In genomic region chr4:136302462-136302861, GRCm38 (mm10) we compare ENCODE assay signal across 27 mouse cellular contexts. TPM values are rescaled to one million over a fixed set of nuclear protein-coding genes. Genes with fewer than 3 reads are reported as not detected.
DNase-seq lines count a peak whose midpoint lies in the region; ATAC-seq and TF ChIP-seq lines count a peak whose summit lies in the region.
"Had no signal": no experiment of that assay in that cellular context is flagged by ENCODE, and none has a peak within 500 bp of the region (broad histone marks: within the 10 kb centered on the region; RNA-seq: fewer than 3 reads in every experiment).

No protein-coding gene starts in this region.

- peak; percentile 57 for DNase-seq in liver, adult 2 months (ENCODE audit: extremely low read depth, low read depth, low spot score)
- DNase-seq in liver, embryonic 11.5 days (ENCODE audit: low spot score): no peak
- DNase-seq in yolk sac, embryonic 10.5 days (ENCODE audit: low spot score): peak; percentile 24
- DNase-seq in heart, adult 11 months: no peak
- DNase-seq: adrenal gland, adult 2 months; adrenal gland, postnatal 14 days; B cell, adult 2 months; cerebellum, adult 11 months; cerebellum, adult 8-10 months; cerebellum, postnatal 10 days; cerebellum, postnatal 36 days; gastrocnemius, postnatal 10 days; gastrocnemius, postnatal 36 days had no signal

- H3K27ac ChIP-seq in liver, adult 2 months (replicated peaks; ENCODE audit: insufficient read depth, low read depth, low read length): no peak overlapping the region
- no peak overlapping the region for H3K27ac ChIP-seq in liver, embryonic 11.5 days (ENCODE audit: low read depth, low read length)
- H3K27ac ChIP-seq in intestine, embryonic 15.5 days: no peak overlapping the region
- peak overlapping the region; percentile 23; the same call in 1 of the 2 replicates for H3K27ac ChIP-seq in intestine, postnatal 0 days (ENCODE audit: low read depth, low read length)
- H3K27ac ChIP-seq in hindbrain, embryonic 16.5 days (ENCODE audit: low read depth, low read length): no peak overlapping the region
- H3K27ac ChIP-seq: forebrain, embryonic 10.5 days; forebrain, embryonic 13.5 days; hindbrain, embryonic 12.5 days; hindbrain, embryonic 15.5 days had no signal

- no peaks in the 10 kb centered on the region; the same call in 1 of the 2 replicates for H3K4me1 ChIP-seq in liver, adult 2 months (ENCODE audit: control insufficient read depth, insufficient read depth, low read length)
- no peaks in the 10 kb centered on the region for H3K4me1 ChIP-seq in liver, embryonic 11.5 days (replicated peaks; ENCODE audit: control insufficient read depth, insufficient read depth, low read length)
- no peaks in the 10 kb centered on the region; the same call in 1 of the 2 replicates for H3K4me1 ChIP-seq in intestine, embryonic 15.5 days (replicated peaks)
- no peaks in the 10 kb centered on the region for H3K4me1 ChIP-seq in intestine, postnatal 0 days (replicated peaks; ENCODE audit: control insufficient read depth, insufficient read depth, low read length)
- H3K4me1 ChIP-seq in hindbrain, embryonic 16.5 days (ENCODE audit: control insufficient read depth, insufficient read depth, low read depth, low read length): no peaks in the 10 kb centered on the region
- H3K4me1 ChIP-seq: forebrain, embryonic 10.5 days; forebrain, embryonic 13.5 days; hindbrain, embryonic 12.5 days; hindbrain, embryonic 15.5 days had no signal

- no peaks in the 10 kb centered on the region for H3K27me3 ChIP-seq in liver, adult 2 months (ENCODE audit: control insufficient read depth, insufficient read depth, low read length)
- peaks cover 10% of the 10 kb centered on the region for H3K27me3 ChIP-seq in liver, embryonic 11.5 days (replicated peaks; ENCODE audit: control insufficient read depth, insufficient read depth, low read length)
- no peaks in the 10 kb centered on the region for H3K27me3 ChIP-seq in intestine, embryonic 15.5 days (replicated peaks)
- H3K27me3 ChIP-seq in intestine, postnatal 0 days (replicated peaks; ENCODE audit: control insufficient read depth, insufficient read depth, low read length): no peaks in the 10 kb centered on the region
- no peaks in the 10 kb centered on the region for H3K27me3 ChIP-seq in hindbrain, embryonic 16.5 days (replicated peaks; ENCODE audit: control insufficient read depth, insufficient read depth, low read length)
- H3K27me3 ChIP-seq: forebrain, embryonic 13.5 days; hindbrain, embryonic 12.5 days; hindbrain, embryonic 15.5 days; Patski had no signal

- H3K4me2 ChIP-seq in liver, embryonic 11.5 days: no peak overlapping the region
- no peak overlapping the region for H3K4me2 ChIP-seq in intestine, embryonic 15.5 days (replicated peaks)
- H3K4me2 ChIP-seq in intestine, postnatal 0 days (replicated peaks; ENCODE audit: low read depth): no peak overlapping the region
- no peak overlapping the region for H3K4me2 ChIP-seq in hindbrain, embryonic 16.5 days (ENCODE audit: low read length)
- H3K4me2 ChIP-seq: forebrain, embryonic 13.5 days; heart, embryonic 11.5 days; hindbrain, embryonic 12.5 days; hindbrain, embryonic 15.5 days had no signal

- H3K79me2 ChIP-seq in liver, adult 2 months (ENCODE audit: control insufficient read depth, insufficient read depth, low read length): no peaks in the 10 kb centered on the region

- no peak for TF ChIP-seq CTCF in liver, adult 2 months (IDR thresholded peaks at IDR 0.05; ENCODE audit: low read depth, low read length)
- TF ChIP-seq CTCF in intestine, postnatal 0 days (IDR thresholded peaks at IDR 0.05; ENCODE audit: low read depth): no peak

- no peaks in the 10 kb centered on the region for H3K36me3 ChIP-seq in liver, adult 2 months (ENCODE audit: control insufficient read depth, insufficient read depth, low read length)
- H3K36me3 ChIP-seq in liver, embryonic 11.5 days (ENCODE audit: control insufficient read depth, insufficient read depth, low read length): no peaks in the 10 kb centered on the region
- no peaks in the 10 kb centered on the region for H3K36me3 ChIP-seq in intestine, embryonic 15.5 days
- no peaks in the 10 kb centered on the region for H3K36me3 ChIP-seq in intestine, postnatal 0 days (ENCODE audit: control insufficient read depth, insufficient read depth)
- H3K36me3 ChIP-seq in hindbrain, embryonic 16.5 days (ENCODE audit: control insufficient read depth, insufficient read depth, low read length): no peaks in the 10 kb centered on the region
- H3K36me3 ChIP-seq: forebrain, embryonic 10.5 days; G1E; hindbrain, embryonic 12.5 days; hindbrain, embryonic 15.5 days had no signal

- no peak for TF ChIP-seq POLR2A in liver, adult 2 months (IDR thresholded peaks at IDR 0.05; ENCODE audit: extremely low read depth, insufficient read depth, low read length)

- ATAC-seq in liver, embryonic 11.5 days (replicated peaks; ENCODE audit: low FRiP score): no peak
- ATAC-seq in intestine, embryonic 15.5 days: peak; percentile 86
- ATAC-seq in intestine, postnatal 0 days: peak; percentile 73
- ATAC-seq in hindbrain, embryonic 16.5 days: no peak
- ATAC-seq: forebrain, embryonic 13.5 days; forebrain, embryonic 16.5 days; Patski had no signal

- no peak overlapping the region for H3K9ac ChIP-seq in liver, adult 2 months (ENCODE audit: low read depth, low read length)
- H3K9ac ChIP-seq in liver, embryonic 11.5 days (ENCODE audit: low read depth, low read length): no peak overlapping the region
- no peak overlapping the region for H3K9ac ChIP-seq in intestine, embryonic 15.5 days
- no peak overlapping the region for H3K9ac ChIP-seq in intestine, postnatal 0 days (ENCODE audit: low read depth, low read length)
- no peak overlapping the region for H3K9ac ChIP-seq in hindbrain, embryonic 16.5 days (ENCODE audit: low read depth, low read length)
- H3K9ac ChIP-seq: forebrain, embryonic 13.5 days; hindbrain, embryonic 12.5 days; hindbrain, embryonic 15.5 days had no signal

- no peaks in the 10 kb centered on the region; the same call in 1 of the 2 replicates for H3K9me3 ChIP-seq in liver, embryonic 11.5 days (ENCODE audit: control insufficient read depth, low read length)
- no peaks in the 10 kb centered on the region for H3K9me3 ChIP-seq in intestine, embryonic 15.5 days
- no peaks in the 10 kb centered on the region for H3K9me3 ChIP-seq in intestine, postnatal 0 days (ENCODE audit: control insufficient read depth)
- H3K9me3 ChIP-seq in hindbrain, embryonic 16.5 days (ENCODE audit: control insufficient read depth, low read length): no peaks in the 10 kb centered on the region
- H3K9me3 ChIP-seq: forebrain, embryonic 10.5 days; forebrain, embryonic 13.5 days; G1E; hindbrain, embryonic 12.5 days; hindbrain, embryonic 15.5 days had no signal

- 12% methylated on average over 4 of the region's 4 CpGs for WGBS in liver, adult 2 months
- WGBS in liver, embryonic 11.5 days: 49% methylated on average over 4 of the region's 4 CpGs
- 43% methylated on average over 4 of the region's 4 CpGs for WGBS in intestine, embryonic 15.5 days
- WGBS in intestine, postnatal 0 days: 33% methylated on average over 4 of the region's 4 CpGs
- 84% methylated on average over 4 of the region's 4 CpGs for WGBS in hindbrain, embryonic 16.5 days

- no peak overlapping the region for H3K4me3 ChIP-seq in liver, adult 2 months (ENCODE audit: insufficient read depth, low read depth, low read length)
- H3K4me3 ChIP-seq in liver, embryonic 11.5 days (ENCODE audit: low read depth, low read length): no peak overlapping the region
- no peak overlapping the region for H3K4me3 ChIP-seq in intestine, embryonic 15.5 days (replicated peaks)
- no peak overlapping the region for H3K4me3 ChIP-seq in intestine, postnatal 0 days (ENCODE audit: low read depth, low read length)
- no peak overlapping the region for H3K4me3 ChIP-seq in hindbrain, embryonic 16.5 days (ENCODE audit: low read length)
- H3K4me3 ChIP-seq: forebrain, embryonic 10.5 days; forebrain, embryonic 13.5 days; hindbrain, embryonic 12.5 days; hindbrain, embryonic 15.5 days had no signal

RNA-seq across cellular contexts. Expression of gene Hnrnpr, which starts 8.3 kb away (rescaled TPM):
- total RNA-seq in liver, adult 2 months (2014; rRNA removed): 16.7 and 22.9 TPM in 2 replicates
- 5.0 and 5.7 TPM in 2 replicates for polyA plus RNA-seq in liver, adult 2 months (2012; rRNA removed)
- 99.3 and 101 TPM in 2 replicates for polyA plus RNA-seq in liver, embryonic 11.5 days (2014; fragmentation: Nextera tagmentation; extraction: Ambion mirVana)
- 128 and 129 TPM in 2 replicates for polyA plus RNA-seq in intestine, embryonic 15.5 days (2015; fragmentation: Nextera tagmentation; extraction: Ambion mirVana)
- 47.9 and 51.4 TPM in 2 replicates for polyA plus RNA-seq in intestine, postnatal 0 days (2015; fragmentation: Nextera tagmentation; extraction: Ambion mirVana)
- 166 and 174 TPM in 2 replicates for polyA plus RNA-seq in hindbrain, embryonic 16.5 days (2015; fragmentation: Nextera tagmentation; extraction: Ambion mirVana)

RNA-seq across cellular contexts. Expression of gene Zfp46, which starts 18.0 kb away (rescaled TPM):
- total RNA-seq in liver, adult 2 months (2014; rRNA removed): 2.6 TPM in 2 replicates
- 2.9 and 3.1 TPM in 2 replicates for polyA plus RNA-seq in liver, adult 2 months (2012; rRNA removed)
- 10.5 and 11.9 TPM in 2 replicates for polyA plus RNA-seq in liver, embryonic 11.5 days (2014; fragmentation: Nextera tagmentation; extraction: Ambion mirVana)
- polyA plus RNA-seq in intestine, embryonic 15.5 days (2015; fragmentation: Nextera tagmentation; extraction: Ambion mirVana): 16.0 and 16.8 TPM in 2 replicates
- 6.7 and 7.5 TPM in 2 replicates for polyA plus RNA-seq in intestine, postnatal 0 days (2015; fragmentation: Nextera tagmentation; extraction: Ambion mirVana)
- 35.2 and 44.8 TPM in 2 replicates for polyA plus RNA-seq in hindbrain, embryonic 16.5 days (2015; fragmentation: Nextera tagmentation; extraction: Ambion mirVana)

RNA-seq across cellular contexts. Expression of gene Tcea3, which starts 54.9 kb away (rescaled TPM):
- 34.8 and 39.3 TPM in 2 replicates for total RNA-seq in liver, adult 2 months (2014; rRNA removed)
- polyA plus RNA-seq in liver, adult 2 months (2012; rRNA removed): 20.1 and 28.9 TPM in 2 replicates
- 16.4 and 17.3 TPM in 2 replicates for polyA plus RNA-seq in liver, embryonic 11.5 days (2014; fragmentation: Nextera tagmentation; extraction: Ambion mirVana)
- polyA plus RNA-seq in intestine, embryonic 15.5 days (2015; fragmentation: Nextera tagmentation; extraction: Ambion mirVana): 18.3 and 19.0 TPM in 2 replicates
- polyA plus RNA-seq in intestine, postnatal 0 days (2015; fragmentation: Nextera tagmentation; extraction: Ambion mirVana): 23.6 and 25.0 TPM in 2 replicates
- 2.1 and 3.5 TPM in 2 replicates for polyA plus RNA-seq in hindbrain, embryonic 16.5 days (2015; fragmentation: Nextera tagmentation; extraction: Ambion mirVana)
- total RNA-seq: CH12.LX; granulocyte monocyte progenitor cell, adult 5-6 weeks; hematopoietic stem cell, adult 5-6 weeks had no signal
- polyA plus RNA-seq: G1E had no signal

Comparison
In these comparisons a context has a peak if more than half of its experiments do, and no peak if none do; other contexts are left out.
1. DNase-seq: peak in liver, adult 2 months (single experiment) and yolk sac, embryonic 10.5 days (single experiment); none in liver, embryonic 11.5 days (single experiment) and heart, adult 11 months (single experiment).
2. ATAC-seq: peak in intestine, embryonic 15.5 days (single experiment) and intestine, postnatal 0 days (single experiment); none in liver, embryonic 11.5 days (single experiment) and hindbrain, embryonic 16.5 days (single experiment).